8 mouse cellular contexts compared by ENCODE assay signal in genomic region chr9:62857719-62858261, GRCm38 (mm10). TPM values are rescaled to one million over a fixed set of nuclear protein-coding genes. Genes with fewer than 3 reads are reported as not detected.
DNase-seq lines count a peak whose midpoint lies in the region; ATAC-seq and TF ChIP-seq lines count a peak whose summit lies in the region.

Gene Calml4 (plus strand): TSS chr9:62858080.

- no peak; the same call in 1 of the 2 replicates for ATAC-seq in heart, embryonic 13.5 days (ENCODE audit: extremely low read depth, insufficient number of reproducible peaks, low FRiP score, low TSS enrichment)
- peak; percentile 86 for ATAC-seq in kidney, postnatal 0 days (replicated peaks; ENCODE audit: low FRiP score, low read depth)
- ATAC-seq in stomach, postnatal 0 days (ENCODE audit: low FRiP score, low TSS enrichment), result peak; percentile 87

- no peak within 1 kb of the TSS for H3K4me3 ChIP-seq in heart, embryonic 13.5 days
- H3K4me3 ChIP-seq in kidney, postnatal 0 days (replicated peaks; ENCODE audit: low read depth, low read length), result peak within 1 kb of the TSS; percentile 27
- peak within 1 kb of the TSS; percentile 29 for H3K4me3 ChIP-seq in stomach, postnatal 0 days (ENCODE audit: low read depth, low read length)
- no peak within 1 kb of the TSS for H3K4me3 ChIP-seq in layer of hippocampus, adult 2 months

- WGBS in heart, embryonic 13.5 days, result 58% methylated on average over 17 of the region's 20 CpGs
- 2% methylated on average over 16 of the region's 20 CpGs for WGBS in kidney, postnatal 0 days
- 20% methylated on average over 20 of the region's 20 CpGs for WGBS in stomach, postnatal 0 days

- TF ChIP-seq EP300 in stomach, postnatal 0 days (optimal IDR thresholded peaks at IDR 0.05), result no peak

- H3K36me3 ChIP-seq in heart, embryonic 13.5 days, result no peaks in the 10 kb centered on the region
- H3K36me3 ChIP-seq in kidney, postnatal 0 days (ENCODE audit: insufficient read depth, low read length), result no peaks in the 10 kb centered on the region
- no peaks in the 10 kb centered on the region for H3K36me3 ChIP-seq in stomach, postnatal 0 days (ENCODE audit: control insufficient read depth, insufficient read depth, low read length)

- H3K27me3 ChIP-seq in heart, embryonic 13.5 days (replicated peaks), result no peaks in the 10 kb centered on the region; the same call in 1 of the 2 replicates
- no peaks in the 10 kb centered on the region for H3K27me3 ChIP-seq in kidney, postnatal 0 days (ENCODE audit: insufficient read depth, low read length)
- no peaks in the 10 kb centered on the region for H3K27me3 ChIP-seq in stomach, postnatal 0 days (ENCODE audit: control insufficient read depth, insufficient read depth, low read length)

- H3K4me1 ChIP-seq in heart, embryonic 13.5 days, result peaks cover 33% of the 10 kb centered on the region
- peaks cover 30% of the 10 kb centered on the region for H3K4me1 ChIP-seq in kidney, postnatal 0 days (replicated peaks; ENCODE audit: insufficient read depth, low read length)
- H3K4me1 ChIP-seq in stomach, postnatal 0 days (replicated peaks; ENCODE audit: control insufficient read depth, insufficient read depth), result peaks cover 16% of the 10 kb centered on the region

- peak within 1 kb of the TSS; percentile 14 for H3K4me2 ChIP-seq in heart, embryonic 13.5 days
- H3K4me2 ChIP-seq in kidney, postnatal 0 days (ENCODE audit: low read length), result peak within 1 kb of the TSS; percentile 54
- H3K4me2 ChIP-seq in stomach, postnatal 0 days (replicated peaks; ENCODE audit: low read depth), result peak within 1 kb of the TSS; percentile 52

- TF ChIP-seq CTCF in kidney, postnatal 0 days (IDR thresholded peaks at IDR 0.05; ENCODE audit: low read depth), result no peak
- TF ChIP-seq CTCF in stomach, postnatal 0 days (IDR thresholded peaks at IDR 0.05; ENCODE audit: low read depth), result no peak; the same call in 1 of the 2 replicates
- no peak for TF ChIP-seq CTCF in layer of hippocampus, adult 2 months (conservative IDR thresholded peaks at IDR 0.05)

- peak; percentile 83 to 92 for DNase-seq in adrenal gland, adult (ENCODE audit: inconsistent age in 2 of 2, low spot score in 1 of 2)
- peak; percentile 71 for DNase-seq in embryo, embryonic 11 days
- peak; percentile 92 for DNase-seq in kidney, postnatal 0 days (ENCODE audit: low spot score)
- DNase-seq in lung, postnatal 4 days, result peak; percentile 81 to 87
- DNase-seq in stomach, postnatal 0 days (ENCODE audit: low spot score), result peak; percentile 91
- DNase-seq in layer of hippocampus, adult 2 months (ENCODE audit: low spot score in 2 of 2), result no peak
- no peak for DNase-seq in c-Kit-positive CD71-positive TER-119-positive erythroid progenitor cells, embryonic 14.5 days (ENCODE audit: low spot score)

- H3K9me3 ChIP-seq in heart, embryonic 13.5 days, result no peaks in the 10 kb centered on the region
- H3K9me3 ChIP-seq in kidney, postnatal 0 days (replicated peaks; ENCODE audit: low read length), result no peaks in the 10 kb centered on the region
- no peaks in the 10 kb centered on the region for H3K9me3 ChIP-seq in stomach, postnatal 0 days (ENCODE audit: control insufficient read depth, low read length)

- H3K9ac ChIP-seq in heart, embryonic 13.5 days, result peak within 1 kb of the TSS; percentile 33; the same call in 1 of the 2 replicates
- H3K9ac ChIP-seq in kidney, postnatal 0 days (ENCODE audit: low read depth, low read length), result peak within 1 kb of the TSS; percentile 49
- H3K9ac ChIP-seq in stomach, postnatal 0 days (ENCODE audit: low read length), result peak within 1 kb of the TSS; percentile 43

- H3K27ac ChIP-seq in heart, embryonic 13.5 days (replicated peaks), result 0 out of 2 replicates have a peak within 1 kb of the TSS, but pooled peaks have one; percentile 6
- H3K27ac ChIP-seq in kidney, postnatal 0 days, result peak within 1 kb of the TSS; percentile 94
- H3K27ac ChIP-seq in stomach, postnatal 0 days (replicated peaks), result peak within 1 kb of the TSS; percentile 85
- no peak within 1 kb of the TSS for H3K27ac ChIP-seq in layer of hippocampus, adult 2 months

RNA-seq across cellular contexts. Expression of gene Calml4, which starts in this region (rescaled TPM):
- polyA plus RNA-seq in heart, embryonic 13.5 days (2015; fragmentation: Nextera tagmentation; extraction: Ambion mirVana), result 1.7 and 2.4 TPM in 2 replicates
- 301 and 303 TPM in 2 replicates for polyA plus RNA-seq in kidney, postnatal 0 days (2015; fragmentation: Nextera tagmentation; extraction: Ambion mirVana)
- polyA plus RNA-seq in stomach, postnatal 0 days (2015; fragmentation: Nextera tagmentation; extraction: Ambion mirVana), result 21.6 and 24.6 TPM in 2 replicates
- 1 to 10 TPM; 1.8 to 2.4 TPM for total RNA-seq in layer of hippocampus, adult 2 months (2021)

Comparison
In these comparisons a context has a peak if more than half of its experiments do, and no peak if none do; other contexts are left out.
1. RNA of gene Calml4 (polyA plus RNA-seq): 301 to 303 TPM in kidney, postnatal 0 days; 21.6 to 24.6 TPM in stomach, postnatal 0 days and 1.7 to 2.4 TPM in heart, embryonic 13.5 days; every median in the first group is over 10 times any median in the second.
2. DNase-seq: peak in adrenal gland, adult (2 of 2), embryo, embryonic 11 days (single experiment), kidney, postnatal 0 days (single experiment), lung, postnatal 4 days (2 of 2) and stomach, postnatal 0 days (single experiment); none in layer of hippocampus, adult 2 months (0 of 2) and c-Kit-positive CD71-positive TER-119-positive erythroid progenitor cells, embryonic 14.5 days (single experiment).
3. H3K4me3 ChIP-seq: peak in kidney, postnatal 0 days (single experiment) and stomach, postnatal 0 days (single experiment); none in heart, embryonic 13.5 days (single experiment) and layer of hippocampus, adult 2 months (single experiment).
4. Peak in every context shown above with its lines, with median percentiles within 50 percentile points of each other: H3K4me2 ChIP-seq and H3K9ac ChIP-seq.